Mouse (Mus musculus): ENCODE results near the gene Kin.

GRCm38 (mm10) chr2:10094327-10095100 lies 14.1 kb downstream of the Kin start:
- TF ChIP-seq CTCF (IDR thresholded peaks at IDR 0.05; ENCODE audit: extremely low read depth, insufficient read depth, low read length) = no peak
- no peak for TF ChIP-seq POLR2A (IDR thresholded peaks at IDR 0.05; ENCODE audit: extremely low read depth, insufficient read depth, low read length)
